Mouse (Mus musculus) testis, postnatal 10 days (tissue): ENCODE measurements around the gene Gm20388.

Experiments used
- DNase-seq: peaks from one replicate; pipeline ENCODE4 v3.0.0; 2021; ENCODE audit warnings: low spot score

Gm20388 gene

DNA sequence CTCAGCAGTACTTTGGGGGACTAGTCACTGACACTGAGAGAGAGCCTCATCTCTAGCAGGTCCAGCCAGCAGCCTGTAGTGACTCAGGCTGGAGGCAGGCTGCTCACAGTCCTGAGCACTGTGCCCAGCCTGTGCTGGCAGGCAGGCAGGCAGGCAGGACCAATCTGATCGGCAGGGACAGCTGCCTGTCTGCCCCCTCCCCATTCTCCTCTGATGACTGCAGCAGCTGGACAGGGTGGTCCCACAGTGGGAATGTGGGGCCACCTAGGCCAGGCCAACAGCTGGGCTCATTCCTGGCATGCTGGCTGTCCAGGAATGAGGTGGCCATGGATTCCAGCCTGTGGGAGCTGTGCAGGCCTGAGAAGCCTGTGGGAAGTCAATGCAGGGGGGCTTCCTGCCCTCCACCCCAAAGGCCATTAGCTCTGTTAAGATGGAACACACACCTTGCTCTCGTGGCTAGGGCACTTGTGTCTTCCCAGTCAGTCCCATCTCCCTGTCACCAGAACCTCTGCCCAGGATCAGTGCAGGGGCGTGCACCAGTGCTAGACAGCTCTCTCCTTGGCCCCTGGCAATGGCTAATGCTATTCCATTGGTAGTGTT is 2940.1 kb downstream of the Gm20388 start:
- no peak for DNase-seq

DNA sequence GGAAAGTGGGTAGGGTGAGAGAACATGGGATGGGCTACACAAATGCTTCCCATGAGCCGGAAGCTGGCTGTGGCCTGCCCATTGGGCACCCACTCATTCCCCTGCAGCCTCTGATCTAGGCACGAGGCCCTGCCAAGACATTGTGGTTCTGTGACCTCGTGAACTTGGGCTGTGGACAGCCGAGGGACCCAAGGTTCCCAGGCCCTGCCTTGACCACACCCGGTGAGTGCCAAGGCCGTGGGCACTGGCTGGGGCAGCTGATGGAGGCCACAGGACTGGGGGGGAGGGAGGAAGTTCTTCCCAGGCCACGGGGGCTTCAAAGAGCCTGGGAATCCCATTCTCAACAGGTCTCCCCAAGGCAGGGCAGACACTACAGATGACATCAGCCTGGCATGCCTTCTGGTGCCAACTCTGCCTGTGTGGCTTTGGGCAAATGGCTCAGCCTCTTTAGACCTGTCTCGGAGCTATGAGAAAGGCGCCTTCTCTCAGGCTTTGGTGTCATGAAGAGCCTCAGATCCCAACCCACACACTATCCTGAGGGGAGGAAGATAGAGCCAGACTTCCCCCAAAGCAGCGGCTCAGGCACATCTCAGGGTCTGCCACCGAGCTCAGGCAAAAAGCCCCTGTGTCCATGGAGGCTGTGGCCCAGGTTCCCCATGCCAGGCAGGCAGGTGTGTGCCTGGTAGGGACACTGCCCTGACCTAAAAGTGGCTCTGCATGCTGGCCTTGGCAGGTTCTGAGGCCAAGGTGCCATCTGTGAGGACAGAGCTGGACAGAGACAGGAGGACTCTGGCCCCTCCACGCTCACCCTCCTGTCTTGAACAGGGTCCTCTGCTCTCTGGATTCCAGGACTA is 2941.3 kb downstream of the Gm20388 start:
- DNase-seq = no peak

DNA sequence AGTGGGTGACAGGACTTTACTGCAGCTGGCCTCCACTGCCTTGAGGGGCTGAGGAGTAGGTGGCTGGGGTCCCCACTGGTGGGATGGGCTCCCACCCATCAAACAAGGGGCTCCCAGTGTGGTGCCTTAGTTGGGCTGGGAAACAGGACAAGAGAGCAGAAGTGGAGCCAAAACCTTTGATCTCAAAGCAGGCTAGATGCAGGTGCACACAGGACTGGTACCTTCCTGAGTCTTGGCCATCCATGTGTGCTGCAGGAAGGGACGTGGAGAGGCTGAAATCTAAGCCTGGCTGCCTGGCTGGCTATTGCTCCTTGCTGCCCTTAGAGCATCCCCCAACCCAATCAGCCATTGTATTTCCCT is 2941.9 kb downstream of the Gm20388 start:
- DNase-seq = no peak

DNA sequence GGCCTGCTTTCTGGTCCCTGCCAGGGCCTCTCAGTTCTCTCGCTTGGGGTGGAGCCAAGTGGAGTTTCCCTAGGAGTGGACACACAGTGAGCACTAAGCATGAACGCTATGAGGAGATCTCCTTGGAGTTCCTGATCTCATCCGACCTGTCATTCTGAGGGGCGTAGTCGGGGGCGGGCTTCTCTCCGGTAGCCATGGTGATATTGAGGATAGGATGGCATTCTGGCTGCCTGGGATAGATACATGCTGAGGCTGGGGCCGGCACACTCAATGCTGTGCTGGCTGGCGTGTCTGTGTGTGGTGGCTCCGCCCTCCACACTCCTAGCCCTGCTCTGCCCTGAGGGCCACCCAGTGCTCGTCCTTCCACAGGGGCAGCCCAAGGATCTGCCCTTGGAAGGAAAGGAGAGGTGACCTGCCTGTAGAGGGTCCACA is 2942.7 kb downstream of the Gm20388 start:
- peak; percentile 70 for DNase-seq

DNA sequence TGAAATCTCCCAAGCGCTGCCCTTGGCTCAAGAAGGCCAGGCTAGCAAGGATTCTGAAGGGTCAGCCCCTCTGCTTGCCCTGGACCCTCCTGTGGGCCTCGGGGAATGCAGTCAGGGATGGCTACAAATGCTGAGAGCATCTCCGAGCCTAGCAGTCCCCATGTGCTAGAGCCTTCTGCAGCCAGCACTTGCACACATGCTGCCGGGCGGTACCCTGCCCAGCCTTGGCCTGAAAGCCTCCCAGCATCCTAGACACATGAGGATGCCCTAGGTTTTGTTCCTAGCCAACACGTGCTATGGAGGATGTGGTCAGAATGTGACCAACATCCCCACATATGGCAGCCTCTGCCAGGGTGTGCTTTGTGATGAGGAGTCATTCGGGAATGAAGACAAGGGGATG is 2943.7 kb downstream of the Gm20388 start:
- DNase-seq = no peak

DNA sequence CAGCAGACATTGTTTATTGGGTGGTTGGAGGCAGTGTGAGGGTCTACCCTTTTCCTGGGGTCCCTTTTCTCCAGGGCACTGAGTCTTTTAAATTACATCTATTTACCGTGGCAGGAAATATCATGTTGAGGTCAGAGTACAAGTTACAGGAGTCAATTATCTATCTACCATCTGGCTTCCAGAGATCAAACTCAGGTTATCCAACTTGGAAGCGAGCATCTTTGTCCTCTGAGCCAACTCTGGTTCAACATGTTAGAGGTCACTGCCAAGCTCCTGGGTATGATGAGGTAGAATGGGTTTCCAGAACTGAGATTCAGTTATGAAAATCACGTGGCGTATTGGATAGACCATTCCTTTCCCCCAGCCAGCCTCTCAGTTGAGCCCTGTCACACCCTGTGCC is 2944.5 kb downstream of the Gm20388 start:
- DNase-seq = no peak

DNA sequence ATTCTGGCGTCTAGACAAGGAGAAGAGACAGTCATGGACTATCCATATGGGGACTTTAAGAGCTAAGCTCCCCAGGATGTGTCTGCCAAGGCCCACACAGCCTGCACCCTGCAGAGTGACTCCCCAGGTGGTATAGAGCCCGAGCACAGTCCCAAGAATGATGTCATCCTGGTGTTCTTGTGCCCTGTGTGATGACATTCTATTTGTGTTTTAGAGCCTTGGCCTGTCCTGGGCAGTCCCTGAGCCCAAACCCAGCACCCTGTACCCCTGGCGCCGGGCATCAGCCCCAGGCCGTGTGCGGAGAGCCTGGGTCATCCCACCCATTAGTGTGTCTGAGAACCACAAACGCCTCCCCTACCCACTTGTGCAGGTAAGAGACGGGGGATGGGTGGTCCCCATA is 2945.6 kb downstream of the Gm20388 start:
- DNase-seq = no peak

DNA sequence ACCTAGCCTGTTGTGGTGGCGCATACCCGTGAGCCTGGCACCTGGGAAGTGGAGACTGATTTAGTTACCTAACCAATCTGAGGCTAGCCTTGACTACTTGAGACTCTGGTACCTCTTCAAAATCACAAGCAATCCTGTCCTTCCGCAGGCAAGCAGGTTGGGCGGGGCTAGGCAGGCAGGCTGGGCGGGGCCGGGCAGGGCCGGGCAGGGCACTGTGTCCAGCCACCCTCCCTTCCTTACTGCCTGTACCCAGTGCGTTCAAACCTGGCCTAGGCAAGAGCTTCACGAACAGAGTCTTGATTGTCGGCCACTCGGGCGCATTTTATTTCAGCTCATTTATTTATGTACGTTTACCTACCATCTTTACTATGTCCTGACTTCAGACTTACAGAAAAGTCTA is 2949.2 kb downstream of the Gm20388 start:
- no peak for DNase-seq

DNA sequence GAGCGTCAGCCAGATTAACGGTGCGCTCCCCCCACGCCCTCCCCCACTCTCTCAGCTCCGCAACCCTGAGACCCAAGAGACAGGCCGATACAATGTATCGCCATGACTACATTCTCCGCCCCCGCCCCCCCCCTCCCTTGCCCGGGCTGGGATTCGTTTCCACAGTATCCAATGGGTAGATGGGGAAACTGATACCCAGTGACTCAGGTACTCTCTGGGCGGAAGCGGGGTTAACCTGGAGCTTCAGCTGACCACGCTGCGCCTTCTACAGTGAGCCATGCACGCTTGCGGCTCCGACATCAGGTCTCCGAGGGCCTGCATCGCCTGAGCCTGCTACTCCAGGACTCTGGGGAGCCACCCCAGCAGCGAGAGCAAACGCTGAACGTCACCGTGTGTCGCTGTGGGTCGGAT is 2954.1 kb downstream of the Gm20388 start:
- DNase-seq = no peak

DNA sequence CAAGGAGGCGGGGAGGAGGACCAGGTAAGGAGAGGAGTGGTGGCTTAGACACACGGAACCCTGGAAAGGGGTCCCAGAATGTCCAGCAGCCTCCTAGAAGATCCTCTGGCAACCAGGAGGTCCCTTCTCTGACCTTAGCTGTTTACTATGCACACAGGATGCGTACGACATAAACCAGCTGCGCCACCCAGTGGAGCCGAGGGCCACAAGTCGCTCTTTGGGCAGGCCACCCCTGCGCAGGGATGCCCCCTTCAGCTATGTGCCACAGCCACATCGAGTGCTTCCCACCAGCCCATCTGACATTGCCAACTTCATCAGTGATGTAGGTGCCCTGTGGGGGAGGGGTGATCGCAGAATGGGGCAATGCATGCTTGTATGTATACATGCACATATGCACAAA is 2954.8 kb downstream of the Gm20388 start:
- DNase-seq = no peak

DNA sequence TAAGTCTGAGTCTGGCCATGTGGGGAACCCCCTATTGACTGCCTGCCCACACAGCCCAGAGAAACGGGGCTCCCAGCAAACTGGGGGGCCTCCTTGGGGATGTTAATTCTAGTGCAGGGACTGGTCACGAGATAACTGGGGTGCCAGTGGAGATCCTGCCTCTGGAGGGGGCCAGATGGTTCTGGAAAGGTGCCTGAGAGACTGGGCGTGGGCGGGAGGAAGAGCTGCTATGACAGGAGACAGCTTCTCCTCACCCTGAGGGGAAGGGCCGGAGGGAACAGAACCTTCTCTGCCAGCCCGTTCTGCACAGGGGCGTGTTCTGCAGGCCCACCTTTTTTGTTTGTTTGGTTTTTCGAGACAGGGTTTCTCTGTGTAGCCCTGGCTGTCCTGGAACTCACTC is 2955.6 kb downstream of the Gm20388 start:
- DNase-seq = no peak

DNA sequence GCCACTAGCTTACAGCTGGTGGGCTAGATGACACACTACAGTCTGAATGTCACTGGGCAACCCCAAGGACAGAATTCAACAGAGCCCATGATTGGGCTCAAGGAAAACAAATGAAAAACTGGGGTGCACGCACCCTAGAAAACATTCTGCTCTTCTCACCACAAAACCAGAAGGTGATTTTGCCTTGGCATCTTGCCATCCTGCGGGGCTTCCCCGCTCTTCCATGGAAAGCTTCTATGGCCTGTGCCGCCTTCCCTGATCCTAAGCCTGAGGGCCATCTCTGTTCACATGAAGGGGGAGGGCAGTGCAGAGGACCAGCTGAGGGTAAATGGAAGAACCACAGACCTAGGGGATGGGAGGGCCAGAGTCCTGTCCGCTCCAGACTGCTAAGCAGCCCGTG is 2957.3 kb downstream of the Gm20388 start:
- no peak for DNase-seq

DNA sequence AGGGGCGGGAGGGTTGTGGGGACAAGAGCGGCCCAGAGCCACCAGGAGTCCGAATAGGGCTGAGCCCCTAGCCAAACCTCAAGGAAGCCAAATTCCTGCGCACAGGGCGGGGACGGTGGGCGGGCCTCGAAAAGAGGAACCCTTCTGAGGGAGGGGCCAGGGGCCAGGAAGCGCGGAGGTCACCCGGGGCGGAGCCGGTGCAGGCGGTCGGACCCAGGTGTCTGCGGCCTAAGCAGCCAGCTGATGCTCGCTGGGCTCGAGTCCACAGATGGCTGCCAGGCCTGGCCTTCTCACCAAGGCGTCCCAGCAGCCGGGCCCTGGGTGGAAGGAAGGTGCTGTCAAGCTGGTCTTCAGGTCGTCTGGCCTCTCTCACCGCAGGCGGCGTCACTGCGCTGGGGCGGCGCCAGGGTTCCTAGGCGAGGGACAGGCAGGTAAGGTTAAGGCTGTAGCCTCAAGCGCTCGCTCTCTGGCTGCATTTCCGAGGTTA is 2959.8 kb downstream of the Gm20388 start:
- DNase-seq = peak; percentile 63

DNA sequence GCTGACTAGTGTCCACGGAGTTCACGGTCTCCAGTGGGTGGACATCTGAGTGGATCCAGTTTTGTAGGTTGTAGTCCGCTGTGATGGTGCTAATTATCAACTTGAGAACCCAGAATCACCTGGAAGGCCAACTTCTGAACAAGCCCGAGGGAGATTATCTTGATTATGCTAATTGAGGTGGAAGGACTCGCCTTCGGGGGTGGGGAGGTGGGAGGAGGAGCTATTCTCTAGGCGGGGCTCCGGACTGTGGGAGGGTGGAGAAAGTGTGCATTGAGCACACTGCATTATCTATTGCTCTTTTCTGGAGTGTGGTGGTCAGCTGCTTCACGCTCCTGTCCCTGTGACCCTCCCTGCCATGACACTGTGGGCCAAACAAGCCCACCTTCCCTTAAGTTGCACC is 2961.0 kb downstream of the Gm20388 start:
- no peak for DNase-seq

DNA sequence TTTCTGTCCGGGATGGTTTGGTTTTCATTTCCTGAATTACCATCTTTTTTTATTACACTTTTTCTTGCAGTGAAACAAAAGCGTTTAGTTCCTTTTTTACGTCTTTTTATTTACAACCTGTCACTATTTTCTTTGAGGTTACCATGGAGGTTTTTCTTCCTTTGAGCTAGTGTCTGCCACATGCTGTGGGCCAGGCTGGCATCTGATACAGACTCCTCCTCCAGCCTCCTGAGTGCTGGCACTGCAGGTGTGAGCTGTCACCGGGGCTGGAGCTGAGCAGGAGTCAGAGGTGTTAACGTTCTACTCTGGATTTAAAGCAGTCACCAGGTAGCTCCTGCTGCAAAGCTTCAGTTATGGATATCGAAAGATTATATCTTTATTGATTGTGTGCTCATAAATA is 2962.5 kb downstream of the Gm20388 start:
- no peak for DNase-seq

DNA sequence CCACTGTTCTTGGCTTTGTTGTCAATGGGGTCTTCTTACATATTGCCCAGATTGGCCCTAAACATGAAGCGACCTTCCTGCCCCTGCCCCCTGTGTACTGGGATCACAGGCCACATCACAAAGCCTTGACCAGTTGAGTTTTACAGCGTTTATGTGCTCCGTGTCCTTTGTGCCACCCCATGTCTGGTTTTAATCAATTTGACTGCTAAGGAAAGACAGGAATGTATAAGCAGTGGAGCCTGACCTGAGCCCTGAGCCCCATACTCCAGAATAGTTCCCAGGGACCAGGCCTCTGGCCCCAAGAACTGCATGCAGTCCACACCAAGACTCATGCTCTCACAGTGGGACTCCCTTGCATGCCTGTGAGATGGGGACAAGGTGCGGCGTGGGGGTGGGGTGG is 2964.5 kb downstream of the Gm20388 start:
- no peak for DNase-seq

DNA sequence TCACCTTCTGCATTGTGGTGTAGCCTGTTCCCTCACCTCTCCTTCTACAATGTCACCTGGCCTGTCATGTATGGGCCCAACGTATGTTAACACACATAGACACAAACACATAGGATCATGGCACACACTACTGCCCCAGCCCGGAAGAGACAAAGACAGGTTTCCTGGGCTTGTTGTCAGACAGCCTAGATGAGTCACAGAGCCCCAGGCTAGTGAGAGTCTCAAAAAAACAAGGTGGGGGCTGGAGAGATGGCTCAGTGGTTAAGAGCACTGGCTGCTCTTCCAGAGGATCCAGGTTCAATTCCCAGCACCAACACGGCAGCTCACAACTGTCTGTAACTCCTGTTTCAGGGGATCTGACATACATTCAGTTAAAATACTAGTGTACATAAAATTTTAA is 2967.6 kb downstream of the Gm20388 start:
- DNase-seq = no peak

DNA sequence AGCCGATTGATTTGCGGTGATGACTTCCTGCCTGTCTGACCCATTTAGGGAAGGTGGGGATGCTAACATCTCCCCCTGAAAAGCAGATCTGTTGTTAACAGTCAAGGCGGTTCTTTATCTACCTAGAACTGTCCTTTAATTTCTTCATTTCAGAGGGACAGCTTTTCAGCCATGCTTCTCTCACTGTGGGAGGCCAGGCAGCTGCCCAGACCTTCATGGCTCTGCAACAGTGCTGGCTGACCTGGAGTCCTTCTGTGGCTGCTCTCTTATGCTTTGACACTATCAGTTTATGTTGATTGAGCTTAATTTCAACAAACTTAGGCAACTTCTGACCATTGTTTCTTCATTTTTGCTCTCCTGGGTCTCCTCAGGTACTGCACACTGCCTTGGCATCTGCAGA is 2969.7 kb downstream of the Gm20388 start:
- no peak for DNase-seq

DNA sequence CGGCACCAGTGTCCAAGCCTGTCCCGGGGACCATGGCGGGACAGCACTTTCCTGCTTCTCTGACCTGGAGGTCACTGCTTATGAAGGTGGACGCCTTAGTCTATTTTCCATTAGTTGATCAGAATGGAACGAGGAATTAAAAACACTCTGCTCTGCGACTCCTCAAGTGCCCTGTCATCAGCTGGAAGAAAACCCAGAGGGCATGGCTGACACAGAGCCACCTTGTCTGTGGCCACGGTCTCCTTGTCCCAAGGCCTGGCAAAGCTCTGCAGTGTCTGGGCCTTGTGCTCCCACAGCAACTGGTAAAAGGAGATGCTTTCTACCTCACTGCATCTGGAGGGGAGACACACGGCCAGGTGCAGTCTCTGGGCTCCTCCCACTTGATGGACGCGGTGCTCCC is 2973.0 kb downstream of the Gm20388 start:
- DNase-seq = no peak

DNA sequence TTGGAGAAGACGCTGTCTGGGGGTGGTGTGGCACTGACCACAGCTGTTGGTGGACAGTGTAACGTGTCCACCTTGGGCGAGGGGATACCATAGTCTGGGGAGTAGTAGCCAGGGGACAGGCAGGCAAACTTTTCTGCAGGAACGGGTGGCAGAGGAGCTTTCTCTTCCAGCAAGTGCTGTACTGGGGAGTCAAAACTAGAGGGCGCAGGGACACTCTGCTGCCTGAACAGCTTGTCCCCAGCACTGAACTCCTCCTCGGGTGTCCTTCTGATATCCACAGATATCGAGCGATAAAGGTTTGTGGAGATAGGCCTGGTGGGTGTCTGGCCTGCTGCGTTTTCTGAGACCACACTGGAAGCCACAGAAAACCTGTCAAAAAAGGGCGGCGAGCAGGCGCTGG is 2980.8 kb downstream of the Gm20388 start:
- DNase-seq = no peak

DNA sequence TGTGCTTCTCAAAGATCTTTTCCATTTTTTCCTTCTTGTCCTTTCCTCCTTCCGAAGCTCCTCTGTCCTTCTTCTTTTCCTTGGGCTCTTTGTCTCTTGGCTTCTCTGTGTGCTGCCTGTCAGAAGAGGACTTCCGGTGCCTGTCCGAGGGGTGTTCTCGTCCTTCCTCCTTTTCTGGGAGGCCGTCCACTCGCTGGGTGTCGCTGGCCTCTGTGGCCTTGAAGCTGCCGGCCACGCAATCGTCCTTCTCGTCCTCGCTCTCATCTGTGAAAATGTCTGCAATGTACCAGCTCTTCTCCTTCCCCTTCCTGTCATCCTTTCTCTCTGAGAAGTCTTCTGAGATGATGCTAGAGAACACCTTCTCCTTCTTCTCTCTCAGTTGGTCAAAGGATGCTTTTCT is 2982.8 kb downstream of the Gm20388 start:
- DNase-seq = no peak

DNA sequence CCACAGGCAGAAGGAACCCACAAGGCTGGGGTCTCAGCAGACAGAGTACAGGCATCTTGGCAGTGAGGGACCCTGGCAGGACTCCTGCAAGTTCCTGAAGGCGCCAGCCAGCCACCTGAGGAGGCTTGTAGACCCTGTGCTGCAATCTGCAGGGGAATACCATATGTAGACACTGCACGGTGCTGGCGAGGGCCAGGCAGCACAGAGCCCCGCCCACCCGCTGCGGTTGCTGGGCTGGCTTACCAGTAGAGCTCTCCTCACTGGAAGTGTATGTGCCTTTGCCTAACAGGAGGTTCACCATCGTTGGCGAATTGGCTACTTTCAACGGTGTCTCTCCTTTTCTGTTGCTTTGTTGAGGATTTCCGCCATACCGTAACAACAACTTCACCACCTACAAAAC is 2985.7 kb downstream of the Gm20388 start:
- no peak for DNase-seq

DNA sequence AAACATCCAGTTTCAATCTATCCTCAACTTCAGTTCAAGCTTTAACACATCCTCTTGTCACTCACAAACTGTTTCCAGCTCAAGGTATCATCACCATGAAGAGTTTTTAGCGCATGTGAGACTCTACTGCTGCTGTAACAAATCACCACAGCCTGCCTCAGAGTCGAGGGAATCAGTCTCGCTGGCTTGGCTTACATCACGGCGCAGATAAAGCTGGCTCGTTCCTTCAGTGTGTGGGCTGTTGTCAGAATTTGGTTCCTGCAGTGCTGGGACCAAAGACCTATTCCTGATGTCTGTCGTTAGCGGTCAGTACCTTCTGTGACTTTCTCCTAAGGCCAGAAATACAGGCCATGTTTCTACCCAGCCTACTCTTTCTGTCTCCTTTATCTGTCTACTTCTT is 2986.6 kb downstream of the Gm20388 start:
- DNase-seq = no peak

DNA sequence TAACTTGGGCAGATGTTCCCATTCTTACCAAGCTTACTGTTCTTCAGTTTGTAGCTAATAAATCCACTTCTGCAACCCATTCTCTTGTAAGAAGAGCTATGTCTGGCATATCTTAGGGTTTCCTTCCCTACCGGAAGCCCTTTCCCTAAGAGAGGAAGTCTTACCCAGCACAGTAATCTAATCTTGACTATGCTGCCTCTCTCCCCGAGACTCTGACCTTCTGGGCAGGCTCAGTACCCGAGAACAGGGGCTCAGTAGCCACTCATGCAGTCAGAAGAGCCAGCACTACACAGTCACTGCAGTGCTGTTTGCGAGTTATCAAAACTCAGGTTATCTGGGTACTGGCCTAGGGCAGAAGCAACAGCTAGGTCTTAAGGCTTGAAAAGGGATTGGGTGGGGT is 2987.4 kb downstream of the Gm20388 start:
- no peak for DNase-seq
